Comparison of ENCODE assay signal across 14 mouse cellular contexts in the genomic region with DNA sequence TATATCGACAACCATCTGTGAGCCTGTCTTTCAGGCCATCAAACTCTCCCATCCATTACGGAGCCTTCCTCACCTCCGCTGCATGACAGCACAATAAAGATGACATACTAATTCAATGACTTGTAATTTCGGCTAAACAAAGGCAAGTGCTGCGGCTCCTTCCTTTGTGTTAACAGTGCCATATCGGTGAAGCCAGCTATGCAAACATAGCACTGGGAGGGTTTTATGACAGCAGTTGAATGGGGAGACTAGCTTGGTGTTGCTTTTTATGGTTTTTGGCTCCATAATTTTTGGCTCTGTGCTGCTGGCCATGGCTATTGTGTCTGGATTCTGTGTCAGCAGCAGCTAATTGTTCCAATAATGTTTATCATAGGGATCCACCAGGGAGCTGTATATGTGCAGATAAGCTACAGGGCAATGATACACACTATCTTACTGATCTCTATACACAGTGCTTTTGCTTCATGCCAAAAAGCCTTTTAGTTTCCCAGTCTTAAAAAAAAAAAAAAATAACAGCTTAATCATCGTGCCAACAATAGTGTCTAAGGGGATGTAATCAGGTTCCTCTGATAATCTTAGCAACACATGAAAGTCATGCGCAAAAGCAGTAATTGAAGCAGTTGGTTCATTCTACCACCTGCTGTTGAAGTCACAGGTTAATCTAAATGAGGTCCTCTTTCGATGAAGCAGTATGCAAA.
DNase-seq lines count a peak whose midpoint lies in the region; ATAC-seq lines count a peak whose summit lies in the region.
"Had no signal": no experiment of that assay in that cellular context is flagged by ENCODE, and none has a peak within 500 bp of the region (broad histone marks: within the 10 kb centered on the region; RNA-seq: fewer than 3 reads in every experiment).

No protein-coding gene starts in this region.

- peak; percentile 40 for DNase-seq in neural tube, embryonic 11.5 days (ENCODE audit: low spot score)
- no peak for DNase-seq in neural tube, embryonic 10.5 days (ENCODE audit: extremely low spot score, low spot score)
- DNase-seq in midbrain, embryonic 11.5 days (ENCODE audit: low spot score, missing footprints), result peak; percentile 88
- DNase-seq in retina, postnatal 1 day, result peak; percentile 14
- no peak for DNase-seq in adrenal gland, postnatal 4 days (ENCODE audit: low spot score in 2 of 2)
- no peak for DNase-seq in thymus, postnatal 0 days (ENCODE audit: low spot score)
- no peak for DNase-seq in heart, adult 9 months (ENCODE audit: low spot score in 2 of 2)
- DNase-seq: gastrocnemius, postnatal 10 days; lung, adult 2 months; thymus, postnatal 14 days had no signal

- ATAC-seq in neural tube, embryonic 11.5 days (ENCODE audit: insufficient read depth, low FRiP score, low TSS enrichment), result peak; percentile 72
- peak; percentile 85 for ATAC-seq in hindbrain, embryonic 13.5 days (ENCODE audit: low FRiP score)
- ATAC-seq in midbrain, embryonic 11.5 days (ENCODE audit: low FRiP score), result peak; percentile 81

- H3K36me3 ChIP-seq in neural tube, embryonic 11.5 days (ENCODE audit: control insufficient read depth, insufficient read depth, low read length), result no peaks in the 10 kb centered on the region
- no peaks in the 10 kb centered on the region for H3K36me3 ChIP-seq in hindbrain, embryonic 13.5 days
- no peaks in the 10 kb centered on the region for H3K36me3 ChIP-seq in midbrain, embryonic 11.5 days (ENCODE audit: control insufficient read depth, insufficient read depth, low read length)
- H3K36me3 ChIP-seq: limb, embryonic 13.5 days had no signal

- H3K9me3 ChIP-seq in neural tube, embryonic 11.5 days (ENCODE audit: control insufficient read depth, low read length), result no peaks in the 10 kb centered on the region
- H3K9me3 ChIP-seq in hindbrain, embryonic 13.5 days, result no peaks in the 10 kb centered on the region
- no peaks in the 10 kb centered on the region for H3K9me3 ChIP-seq in midbrain, embryonic 11.5 days (ENCODE audit: control insufficient read depth, low read length)
- H3K9me3 ChIP-seq: limb, embryonic 13.5 days had no signal

- WGBS in neural tube, embryonic 11.5 days, result 35% methylated on average over 9 of the region's 9 CpGs
- WGBS in hindbrain, embryonic 13.5 days, result 23% methylated on average over 9 of the region's 9 CpGs
- WGBS in midbrain, embryonic 11.5 days, result 44% methylated on average over 9 of the region's 9 CpGs

- H3K4me1 ChIP-seq in neural tube, embryonic 11.5 days (ENCODE audit: control insufficient read depth, insufficient read depth, low read length), result peaks cover 3% of the 10 kb centered on the region; the same call in 1 of the 2 replicates
- H3K4me1 ChIP-seq in hindbrain, embryonic 13.5 days (replicated peaks), result peaks cover 12% of the 10 kb centered on the region
- peaks cover 5% of the 10 kb centered on the region for H3K4me1 ChIP-seq in midbrain, embryonic 11.5 days (ENCODE audit: control insufficient read depth, insufficient read depth, low read length)
- H3K4me1 ChIP-seq: limb, embryonic 13.5 days had no signal

- no peak overlapping the region for H3K4me2 ChIP-seq in neural tube, embryonic 11.5 days (ENCODE audit: low read depth)
- H3K4me2 ChIP-seq in hindbrain, embryonic 13.5 days, result peak overlapping the region; percentile 43
- no peak overlapping the region for H3K4me2 ChIP-seq in midbrain, embryonic 11.5 days
- H3K4me2 ChIP-seq: heart, embryonic 11.5 days; limb, embryonic 13.5 days had no signal

- H3K9ac ChIP-seq in neural tube, embryonic 11.5 days (ENCODE audit: low read length), result peak overlapping the region; percentile 24
- peak overlapping the region; percentile 64 for H3K9ac ChIP-seq in hindbrain, embryonic 13.5 days
- peak overlapping the region; percentile 27; the same call in 1 of the 2 replicates for H3K9ac ChIP-seq in midbrain, embryonic 11.5 days (ENCODE audit: low read length)
- H3K9ac ChIP-seq: limb, embryonic 13.5 days had no signal

- H3K27me3 ChIP-seq in neural tube, embryonic 11.5 days (ENCODE audit: control insufficient read depth, insufficient read depth, low read length), result no peaks in the 10 kb centered on the region
- H3K27me3 ChIP-seq in hindbrain, embryonic 13.5 days, result no peaks in the 10 kb centered on the region
- H3K27me3 ChIP-seq in midbrain, embryonic 11.5 days (ENCODE audit: control insufficient read depth, insufficient read depth, low read length), result no peaks in the 10 kb centered on the region
- H3K27me3 ChIP-seq: limb, embryonic 13.5 days had no signal

- H3K4me3 ChIP-seq in neural tube, embryonic 11.5 days (ENCODE audit: low read depth, low read length), result no peak overlapping the region
- H3K4me3 ChIP-seq in hindbrain, embryonic 13.5 days, result no peak overlapping the region
- no peak overlapping the region for H3K4me3 ChIP-seq in midbrain, embryonic 11.5 days (ENCODE audit: low read depth, low read length)
- H3K4me3 ChIP-seq: layer of hippocampus, adult 2 months; limb, embryonic 13.5 days had no signal

- peak overlapping the region; percentile 67 for H3K27ac ChIP-seq in neural tube, embryonic 11.5 days (ENCODE audit: low read depth, low read length)
- H3K27ac ChIP-seq in hindbrain, embryonic 13.5 days, result peak overlapping the region; percentile 83
- peak overlapping the region; percentile 41; the same call in 1 of the 2 replicates for H3K27ac ChIP-seq in midbrain, embryonic 11.5 days (ENCODE audit: low read depth, low read length)
- H3K27ac ChIP-seq: layer of hippocampus, adult 2 months; limb, embryonic 13.5 days had no signal

Comparison
In these comparisons a context has a peak if more than half of its experiments do, and no peak if none do; other contexts are left out.
1. DNase-seq: peak in neural tube, embryonic 11.5 days (single experiment), midbrain, embryonic 11.5 days (single experiment) and retina, postnatal 1 day (single experiment); none in neural tube, embryonic 10.5 days (single experiment), adrenal gland, postnatal 4 days (0 of 2), thymus, postnatal 0 days (single experiment) and heart, adult 9 months (0 of 2).
2. Peak in every context shown above with its lines, with median percentiles within 50 percentile points of each other: ATAC-seq, H3K27ac ChIP-seq and H3K9ac ChIP-seq.